Mouse (Mus musculus) ES-Bruce4 (cell line): Measurements from ENCODE around the gene Ttc5.

Source experiments
- CTCF ChIP-seq: IDR thresholded peaks from one replicate; pipeline ENCODE4 v1.8.1; 2011; ENCODE audit warnings: low read depth, low read length
- EP300 ChIP-seq: IDR thresholded peaks from 2 replicates; pipeline ENCODE4 v1.6.1; 2011; ENCODE audit warnings: low read depth, low read length; ENCODE audit not compliant: insufficient read depth

DNA sequence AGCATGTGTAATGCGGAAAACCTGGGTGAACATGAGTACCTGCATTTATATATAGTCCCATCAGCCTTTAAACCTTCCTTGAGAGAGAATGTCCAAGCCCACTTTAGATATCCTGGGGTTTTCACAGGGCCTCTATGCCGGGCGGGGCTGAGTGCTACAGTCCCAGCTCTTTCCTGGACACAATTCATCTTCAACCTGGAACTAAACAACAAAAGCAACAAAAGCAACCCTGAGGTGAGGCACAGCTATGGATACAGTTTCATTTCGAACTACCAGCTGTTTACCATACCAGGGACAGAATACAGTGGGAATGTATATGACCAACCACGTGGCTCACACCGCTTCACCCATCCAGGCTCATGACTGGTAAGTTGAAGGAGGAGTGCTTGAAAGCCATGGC lies 17.1 kb upstream of the Ttc5 start:
- no peak for TF ChIP-seq CTCF
- TF ChIP-seq EP300 = no peak
